Comparison of ENCODE assay signal across 9 mouse cellular contexts in the genomic region with DNA sequence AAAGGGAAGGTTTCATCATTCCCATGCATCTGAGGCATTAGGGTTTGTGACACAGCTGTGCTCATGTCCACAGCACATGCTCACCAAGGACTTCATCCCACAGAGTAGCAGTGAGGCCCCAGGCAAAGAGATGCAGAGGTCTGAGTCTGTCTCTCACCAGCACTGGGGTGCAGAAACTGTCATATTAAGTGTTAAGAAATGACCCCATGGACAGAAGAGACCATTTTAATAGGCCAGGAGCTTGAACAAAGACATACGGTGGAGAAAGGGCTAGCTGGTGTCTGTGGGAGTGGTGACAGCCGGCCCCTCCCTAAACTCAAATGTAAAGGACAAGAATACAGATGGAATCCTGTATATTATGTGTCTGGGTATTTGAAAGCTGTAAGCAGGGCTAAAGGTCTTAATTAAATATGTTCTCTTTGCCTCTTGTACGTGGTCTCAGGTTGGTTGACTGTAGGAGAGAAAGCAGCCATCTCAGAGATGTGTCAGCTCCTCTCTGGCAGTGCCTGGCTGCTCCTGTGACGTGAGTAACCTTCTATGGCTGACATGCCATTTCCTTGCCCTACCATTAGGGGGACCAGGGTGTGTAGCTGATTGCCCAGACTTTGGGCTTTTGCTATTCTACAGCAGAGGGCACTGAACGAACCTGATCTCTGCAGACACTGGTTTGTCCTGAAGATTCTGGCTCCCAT. TPM values are rescaled to one million over a fixed set of nuclear protein-coding genes. Genes with fewer than 3 reads are reported as not detected.
DNase-seq lines count a peak whose midpoint lies in the region; ATAC-seq lines count a peak whose summit lies in the region.
"Had no signal": no experiment of that assay in that cellular context is flagged by ENCODE, and none has a peak within 500 bp of the region (broad histone marks: within the 10 kb centered on the region; RNA-seq: fewer than 3 reads in every experiment).

No protein-coding gene starts in this region.

- H3K27ac ChIP-seq in heart, embryonic 14.5 days (replicated peaks in 1 of 2; ENCODE audit: control insufficient read depth in 1 of 2, insufficient read depth in 1 of 2, low read depth in 2 of 2, low read length in 2 of 2) = no peak overlapping the region
- H3K27ac ChIP-seq in midbrain, embryonic 11.5 days (ENCODE audit: low read depth, low read length) = no peak overlapping the region
- H3K27ac ChIP-seq: lung, embryonic 15.5 days had no signal

- no peak overlapping the region for H3K4me3 ChIP-seq in heart, embryonic 14.5 days (ENCODE audit: control insufficient read depth in 1 of 2, insufficient read depth in 1 of 2, low read depth in 1 of 2, low read length in 2 of 2)
- H3K4me3 ChIP-seq in midbrain, embryonic 11.5 days (ENCODE audit: low read depth, low read length) = no peak overlapping the region
- H3K4me3 ChIP-seq: lung, embryonic 15.5 days had no signal

- H3K9me3 ChIP-seq in heart, embryonic 14.5 days (ENCODE audit: control insufficient read depth, low read length) = no peaks in the 10 kb centered on the region
- H3K9me3 ChIP-seq in midbrain, embryonic 11.5 days (ENCODE audit: control insufficient read depth, low read length) = no peaks in the 10 kb centered on the region
- H3K9me3 ChIP-seq: lung, embryonic 15.5 days had no signal

- ATAC-seq in heart, embryonic 14.5 days (ENCODE audit: insufficient number of reproducible peaks, insufficient read depth, low FRiP score, low read depth) = peak; percentile 77
- peak; percentile 73; the same call in 1 of the 2 replicates for ATAC-seq in midbrain, embryonic 11.5 days (ENCODE audit: low FRiP score)

- H3K4me2 ChIP-seq in heart, embryonic 14.5 days (ENCODE audit: low read length) = no peak overlapping the region
- H3K4me2 ChIP-seq in midbrain, embryonic 11.5 days = no peak overlapping the region
- H3K4me2 ChIP-seq: lung, embryonic 15.5 days had no signal

- peak; percentile 66 for DNase-seq in layer of hippocampus, adult 9-11 months
- no peak for DNase-seq in layer of hippocampus, postnatal 25 days (ENCODE audit: extremely low spot score in 1 of 2, low spot score in 1 of 2)
- DNase-seq in adrenal gland, adult 18-20 months (ENCODE audit: low spot score in 2 of 2) = peak; percentile 18 to 34
- DNase-seq in embryo, embryonic 11.5 days (ENCODE audit: low read depth, low spot score) = peak; percentile 40
- peak; percentile 64 for DNase-seq in kidney, postnatal 10 days
- DNase-seq in midbrain, embryonic 11.5 days (ENCODE audit: low spot score, missing footprints) = peak; percentile 84
- DNase-seq in thymus, postnatal 10 days (ENCODE audit: low spot score in 2 of 2) = peak; percentile 58 to 73

- H3K27me3 ChIP-seq in heart, embryonic 14.5 days (ENCODE audit: control insufficient read depth, insufficient read depth, low read length) = no peaks in the 10 kb centered on the region
- H3K27me3 ChIP-seq in midbrain, embryonic 11.5 days (ENCODE audit: control insufficient read depth, insufficient read depth, low read length) = no peaks in the 10 kb centered on the region
- H3K27me3 ChIP-seq: lung, embryonic 15.5 days had no signal

- 29% methylated on average over 5 of the region's 5 CpGs for WGBS in heart, embryonic 14.5 days
- 41% methylated on average over 5 of the region's 5 CpGs for WGBS in midbrain, embryonic 11.5 days

- H3K36me3 ChIP-seq in heart, embryonic 14.5 days (ENCODE audit: control insufficient read depth, insufficient read depth, low read length) = no peaks in the 10 kb centered on the region
- no peaks in the 10 kb centered on the region for H3K36me3 ChIP-seq in midbrain, embryonic 11.5 days (ENCODE audit: control insufficient read depth, insufficient read depth, low read length)
- H3K36me3 ChIP-seq: lung, embryonic 15.5 days had no signal

- no peaks in the 10 kb centered on the region for H3K4me1 ChIP-seq in heart, embryonic 14.5 days (ENCODE audit: control insufficient read depth in 2 of 2, insufficient read depth in 2 of 2, low read length in 2 of 2)
- H3K4me1 ChIP-seq in midbrain, embryonic 11.5 days (ENCODE audit: control insufficient read depth, insufficient read depth, low read length) = no peaks in the 10 kb centered on the region
- H3K4me1 ChIP-seq: lung, embryonic 15.5 days had no signal

- H3K9ac ChIP-seq in heart, embryonic 14.5 days (ENCODE audit: low read length) = no peak overlapping the region
- no peak overlapping the region for H3K9ac ChIP-seq in midbrain, embryonic 11.5 days (ENCODE audit: low read length)
- H3K9ac ChIP-seq: lung, embryonic 15.5 days had no signal

RNA-seq across cellular contexts. Expression of a gene that starts 43.8 kb away (rescaled TPM):
- total RNA-seq in layer of hippocampus, postnatal 25 days (2021) = 10 to 100 TPM; 25.6 to 29.7 TPM
- 10 to 100 TPM; 12.1 to 15.4 TPM for total RNA-seq in adrenal gland, adult 18-20 months (2021)
- 12.6 and 14.2 TPM in 2 replicates for polyA plus RNA-seq in heart, embryonic 14.5 days (2014; fragmentation: Nextera tagmentation; extraction: Ambion mirVana)
- 14.0 and 15.1 TPM in 2 replicates for polyA plus RNA-seq in midbrain, embryonic 11.5 days (2014; fragmentation: Nextera tagmentation; extraction: Ambion mirVana)

Comparison
In these comparisons a context has a peak if more than half of its experiments do, and no peak if none do; other contexts are left out.
1. DNase-seq: peak in layer of hippocampus, adult 9-11 months (single experiment), adrenal gland, adult 18-20 months (2 of 2), embryo, embryonic 11.5 days (single experiment), kidney, postnatal 10 days (single experiment), midbrain, embryonic 11.5 days (single experiment) and thymus, postnatal 10 days (2 of 2); none in layer of hippocampus, postnatal 25 days (0 of 2).